Mouse (Mus musculus): Measurements from ENCODE around the gene Mnat1.
"Not testable (repeated sequence)": the region's sequence is repeated elsewhere in the genome, so short reads cannot be mapped to it uniquely, and the experiment has no call there.

The Mnat1 gene

GRCm38 (mm10) chr12:73123093-73124041 lies at the start of gene Mnat1:
Gene Mnat1 (plus strand): TSS chr12:73123717.
- in situ Hi-C loops (cut with MboI, MseI): no loop called here

GRCm38 (mm10) chr12:73081828-73082227 lies 41.7 kb upstream of the Mnat1 start:
- in situ Hi-C loops (cut with MboI, MseI): not testable (repeated sequence)

GRCm38 (mm10) chr12:73083773-73084172 lies 39.7 kb upstream of the Mnat1 start:
- in situ Hi-C loops (cut with MboI, MseI): no loop called here

GRCm38 (mm10) chr12:73085739-73086630 lies 37.5 kb upstream of the Mnat1 start:
- in situ Hi-C loops (cut with MboI, MseI): no loop called here

GRCm38 (mm10) chr12:73087086-73087485 lies 36.4 kb upstream of the Mnat1 start:
- in situ Hi-C loops (cut with MboI, MseI): no loop called here

- in situ Hi-C loops (cut with MboI, MseI): no loop called here
Measured at GRCm38 (mm10) chr12:73088500-73088899, 35.0 kb upstream of the Mnat1 start.

DNA sequence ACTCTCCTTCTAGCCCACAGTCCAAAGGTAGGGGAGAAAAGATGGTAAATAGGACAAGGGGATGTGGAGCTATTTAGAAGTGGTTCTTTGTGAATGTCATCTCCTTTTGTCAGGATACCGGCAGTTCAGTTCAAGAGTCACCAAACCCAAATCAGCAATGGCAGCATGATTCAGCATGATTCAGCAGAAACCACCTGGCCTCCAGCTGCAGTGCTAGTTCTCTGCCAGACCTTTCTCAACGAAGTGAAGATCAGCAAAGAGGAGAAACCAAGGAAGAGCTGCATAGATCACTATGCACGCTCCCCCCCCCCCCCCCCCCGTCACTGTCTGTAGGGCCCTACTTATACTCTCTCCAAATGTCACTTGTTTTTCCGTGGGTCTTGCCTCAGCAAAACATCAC lies 34.6 kb upstream of the Mnat1 start:
- in situ Hi-C loops (cut with MboI, MseI): no loop called here

DNA sequence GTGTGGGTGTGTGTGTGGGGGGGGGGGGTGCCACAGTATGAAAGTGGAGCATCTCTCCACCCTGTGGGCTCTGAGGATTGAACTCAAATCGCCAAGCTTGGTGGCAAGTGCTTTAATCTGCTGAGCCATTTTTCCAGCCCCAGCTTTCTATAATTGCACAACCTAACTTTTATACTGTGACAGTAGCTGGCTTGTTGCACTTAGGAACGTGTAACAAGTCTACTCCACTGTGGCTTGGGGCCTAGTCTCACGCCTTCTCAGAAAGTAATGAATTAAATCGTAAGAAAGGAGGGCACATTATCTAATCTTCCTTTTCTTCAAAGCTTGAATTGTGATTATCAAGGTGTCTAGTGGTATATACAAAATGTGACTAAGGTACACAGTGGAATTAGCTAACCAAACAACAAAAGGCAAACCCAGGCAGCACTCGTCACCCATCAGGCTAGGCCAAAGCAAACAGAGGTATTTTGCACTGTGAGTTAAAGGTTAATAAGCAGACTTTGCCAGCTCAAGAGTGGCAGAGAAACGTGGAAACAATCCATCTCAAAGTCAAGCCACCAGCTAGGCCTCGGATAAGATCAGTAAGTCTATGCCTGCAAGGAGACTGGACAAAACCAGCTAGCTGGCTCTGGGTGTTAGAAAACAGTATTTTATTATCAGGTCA lies 32.7 kb upstream of the Mnat1 start:
- in situ Hi-C loops (cut with MboI, MseI): loop anchor here (10.0 kb wide), 1 partner anchor 1194 kb away; no protein-coding TSS in a partner anchor

DNA sequence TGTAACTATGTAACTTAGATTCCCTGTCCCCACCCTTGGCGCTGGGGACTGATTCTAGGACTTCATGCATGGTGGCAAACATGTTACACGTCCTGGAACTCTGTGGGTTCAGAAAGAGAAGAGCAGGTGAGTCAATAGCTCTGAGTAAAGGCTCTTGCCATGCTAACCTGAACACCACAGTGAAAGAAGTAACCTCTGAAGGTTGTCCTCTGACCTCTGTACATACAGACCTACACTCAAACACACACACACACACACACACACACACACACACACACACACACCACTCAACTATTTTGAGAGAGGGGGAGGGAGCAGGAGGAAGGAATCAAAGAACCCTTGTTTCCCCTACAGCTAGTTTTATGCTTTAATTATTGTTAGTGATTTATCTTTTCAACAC lies 29.3 kb upstream of the Mnat1 start:
- in situ Hi-C loops (cut with MboI, MseI): loop anchor here (10.0 kb wide), 1 partner anchor 1191 kb away; no protein-coding TSS in a partner anchor

DNA sequence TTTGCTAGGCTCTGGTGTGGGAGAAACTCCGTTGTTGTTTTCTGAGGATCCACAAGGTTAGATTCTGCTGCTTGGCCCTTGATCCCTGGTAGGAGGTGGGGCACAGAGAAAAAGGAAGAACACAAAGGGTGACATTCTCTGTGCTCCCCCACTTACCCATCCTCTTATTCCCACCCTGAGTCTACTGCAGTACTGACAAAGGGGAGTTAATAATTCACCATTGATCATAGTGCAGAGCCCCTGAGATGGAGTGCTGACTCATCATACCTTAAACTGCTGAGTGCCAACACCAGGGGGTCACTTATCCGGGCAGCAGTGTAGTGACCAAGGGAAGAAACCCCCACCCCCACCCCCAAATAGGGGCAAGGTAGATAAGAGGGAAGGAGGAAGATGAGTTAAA lies 28.9 kb upstream of the Mnat1 start:
- in situ Hi-C loops (cut with MboI, MseI): loop anchor here (10.0 kb wide), 1 partner anchor 1190 kb away; no protein-coding TSS in a partner anchor

GRCm38 (mm10) chr12:73096177-73096576 lies 27.3 kb upstream of the Mnat1 start:
- in situ Hi-C loops (cut with MboI, MseI): loop anchor here (10.0 kb wide), 1 partner anchor 1189 kb away; no protein-coding TSS in a partner anchor

- in situ Hi-C loops (cut with MboI, MseI): loop anchor here (10.0 kb wide), 1 partner anchor 1186 kb away; no protein-coding TSS in a partner anchor
Measured at GRCm38 (mm10) chr12:73098593-73098992, 24.9 kb upstream of the Mnat1 start.

DNA sequence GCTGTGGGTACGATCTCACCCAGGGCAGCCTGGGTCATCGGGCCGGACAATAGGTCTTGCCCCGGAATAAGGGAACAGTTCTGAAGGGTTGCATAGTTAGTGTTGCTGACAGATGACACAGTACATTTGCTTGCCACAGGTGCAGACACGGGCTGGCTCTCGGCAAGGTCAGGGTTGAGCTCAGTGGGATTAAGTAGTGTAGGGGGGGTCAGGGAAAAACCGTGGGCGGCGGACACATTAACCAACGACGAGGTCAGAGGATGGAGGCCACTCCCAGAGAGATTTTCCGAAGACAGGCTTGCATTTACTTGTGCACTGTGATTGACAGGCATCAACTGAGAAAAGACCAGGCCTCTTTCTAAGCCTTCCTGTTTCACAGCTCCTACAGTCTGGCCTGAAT lies 19.8 kb upstream of the Mnat1 start:
- in situ Hi-C loops (cut with MboI, MseI): no loop called here

DNA sequence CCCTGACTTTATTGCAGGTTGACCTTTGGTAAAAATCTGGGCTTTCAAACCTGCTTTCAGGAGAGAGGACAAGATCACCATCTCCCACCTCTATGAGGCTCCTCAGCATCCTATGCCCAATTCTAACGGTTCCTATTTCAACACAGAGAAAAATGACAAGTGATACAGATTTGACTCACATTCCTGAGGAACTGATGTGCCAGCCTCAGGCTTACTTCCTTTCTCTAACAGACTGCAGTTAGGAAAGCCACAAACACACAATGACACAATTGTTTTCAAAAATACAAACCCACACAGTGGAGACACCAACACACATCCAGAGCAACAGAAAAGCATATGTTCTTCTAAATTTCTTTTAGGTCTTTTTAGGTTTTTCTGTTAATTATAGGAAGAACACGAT lies 15.7 kb upstream of the Mnat1 start:
- in situ Hi-C loops (cut with MboI, MseI): no loop called here

- in situ Hi-C loops (cut with MboI, MseI): loop anchor here (5.0 kb wide), 1 partner anchor 58 kb away; the partner anchor contains the start of gene Six1
Measured at GRCm38 (mm10) chr12:73110431-73111111, 12.9 kb upstream of the Mnat1 start.

DNA sequence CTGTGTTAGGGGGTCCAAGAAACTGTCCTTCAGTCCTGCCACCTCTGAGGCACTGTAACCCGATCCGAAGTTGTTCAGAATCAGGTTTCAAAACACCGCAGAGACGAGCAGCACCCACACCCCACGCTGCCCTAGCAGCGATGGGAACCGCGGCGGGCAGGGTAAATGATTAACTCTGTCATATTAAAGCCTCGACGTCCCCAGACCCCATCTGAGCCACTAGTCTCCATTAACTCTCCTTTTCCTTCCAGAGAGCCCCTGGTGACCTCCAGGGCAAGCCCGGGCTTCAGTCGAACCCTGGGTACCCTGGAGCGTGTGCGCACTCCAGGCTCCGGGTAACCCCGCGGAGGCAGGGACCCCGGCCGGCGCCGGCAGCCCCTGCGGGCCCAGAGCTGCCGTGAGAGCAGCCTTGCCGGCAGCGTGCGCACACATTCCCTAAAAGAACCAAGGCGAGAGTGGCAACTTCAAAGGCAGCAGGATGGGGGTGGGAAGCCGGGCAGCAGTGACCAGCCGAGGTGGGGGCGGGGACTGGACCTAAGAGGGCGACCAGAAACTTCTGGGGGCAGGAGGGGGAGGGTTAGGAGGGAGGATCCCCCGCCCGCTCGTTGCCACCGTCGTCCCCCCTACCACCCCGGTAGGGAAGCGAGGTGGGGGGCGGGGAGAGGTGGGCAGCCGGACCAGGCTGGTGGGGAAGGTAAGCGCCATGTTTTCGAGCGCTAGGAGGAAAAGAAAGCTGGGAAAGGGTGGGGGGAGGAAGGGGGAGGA lies 11.8 kb upstream of the Mnat1 start:
- in situ Hi-C loops (cut with MboI, MseI): loop anchor here (5.0 kb wide), 1 partner anchor 59 kb away; the partner anchor contains the start of gene Six1

GRCm38 (mm10) chr12:73112326-73113087 lies 11.0 kb upstream of the Mnat1 start:
- in situ Hi-C loops (cut with MboI, MseI): loop anchor here (5.0 kb wide), 1 partner anchor 60 kb away; the partner anchor contains the start of gene Six1

- in situ Hi-C loops (cut with MboI, MseI): loop anchor here (5.0 kb wide), 1 partner anchor 61 kb away; the partner anchor contains the start of gene Six1
Measured at GRCm38 (mm10) chr12:73113196-73113595, 10.3 kb upstream of the Mnat1 start, which contains the start of gene Six4. Gene Six4 (minus strand): TSS chr12:73113456.

- in situ Hi-C loops (cut with MboI, MseI): no loop called here
Measured at GRCm38 (mm10) chr12:73125250-73125649, 1.7 kb downstream of the Mnat1 start.

Data from T-helper 1 cell (primary cell).